Comparison of ENCODE assay signal across 8 mouse cellular contexts in genomic region chr1:23256630-23257001, GRCm38 (mm10).
DNase-seq lines count a peak whose midpoint lies in the region; ATAC-seq lines count a peak whose summit lies in the region.

No protein-coding gene starts in this region.

- H3K27me3 ChIP-seq in hindbrain, embryonic 15.5 days = no peaks in the 10 kb centered on the region

- H3K36me3 ChIP-seq in hindbrain, embryonic 15.5 days = no peaks in the 10 kb centered on the region

- WGBS in hindbrain, embryonic 15.5 days = under 1% methylated on average over 45 of the region's 45 CpGs

- H3K9ac ChIP-seq in hindbrain, embryonic 15.5 days = peak overlapping the region; percentile 61

- peak overlapping the region; percentile 85 for H3K4me2 ChIP-seq in hindbrain, embryonic 15.5 days

- DNase-seq in WW6 (ENCODE audit: low read depth, low spot score) = peak; percentile 43
- DNase-seq in cerebellum, postnatal 36 days = peak; percentile 73
- peak; percentile 65 to 73 for DNase-seq in frontal cortex, postnatal 36 days (ENCODE audit: low spot score in 2 of 2)
- peak; percentile 55 to 69 for DNase-seq in left cerebral cortex, adult 18-20 months (ENCODE audit: low spot score in 2 of 2)
- peak; percentile 70 for DNase-seq in right cerebral cortex, postnatal 14 days
- peak; percentile 61 for DNase-seq in urinary bladder, postnatal 25 days (ENCODE audit: low spot score)

- ATAC-seq in hindbrain, embryonic 15.5 days (ENCODE audit: low FRiP score, low read depth) = no peak
- ATAC-seq in megakaryocyte, adult 5-6 weeks (ENCODE audit: poor library complexity, severe bottlenecking) = peak; percentile 26

- H3K4me1 ChIP-seq in hindbrain, embryonic 15.5 days (replicated peaks) = peaks cover 18% of the 10 kb centered on the region; the same call in 1 of the 2 replicates

- peak overlapping the region; percentile 73 for H3K4me3 ChIP-seq in hindbrain, embryonic 15.5 days

- no peaks in the 10 kb centered on the region for H3K9me3 ChIP-seq in hindbrain, embryonic 15.5 days

- H3K27ac ChIP-seq in hindbrain, embryonic 15.5 days (replicated peaks) = peak overlapping the region; percentile 90
